Mouse (Mus musculus) v-Abl transformed pro-B cells (cell line): ENCODE measurements around the gene Snx33.

Source experiments
- in situ Hi-C, 2 experiments: fragments of 400-800 bp; cut with MboI; formaldehyde crosslinking; loops; one replicate each; pipeline ENCODE4 v1.15.1; 2025; ENCODE audit not compliant: unreplicated experiment in 2 of 2

Gene Snx33

GRCm38 (mm10) chr9:56928041-56928811, at the start of gene Snx33:
Gene Snx33, minus strand, starts transcription at chr9:56928371.
- in situ Hi-C loops: loop anchor here (5.0 to 25.0 kb wide), 3 partner anchors 204 to 584 kb away; partner anchors contain the start of genes Cox5a (in 1 of the 2), Man2c1 (in 1 of the 2), Ppcdc (in 1 of the 2) and Rpp25 (in 1 of the 2)

DNA sequence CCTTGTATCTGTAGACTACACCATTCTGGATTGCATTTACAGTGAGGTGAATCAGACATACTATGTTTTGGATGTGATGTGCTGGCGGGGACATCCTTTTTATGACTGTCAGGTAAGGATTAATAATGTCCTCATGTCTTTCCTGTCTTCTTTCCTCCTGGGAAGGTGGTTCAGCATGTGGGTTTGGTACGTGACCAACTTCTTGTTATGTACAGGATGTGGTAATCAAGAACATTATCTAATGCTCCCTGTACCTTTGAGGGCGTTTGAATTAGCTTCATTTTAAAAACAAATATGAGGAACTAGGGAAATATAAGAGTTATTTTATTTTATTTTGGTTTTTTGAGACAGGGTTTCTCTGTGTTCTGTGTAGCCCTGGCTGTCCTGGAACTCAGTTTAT, 47.0 kb upstream of the Snx33 start:
- in situ Hi-C loops: no loop called here

DNA sequence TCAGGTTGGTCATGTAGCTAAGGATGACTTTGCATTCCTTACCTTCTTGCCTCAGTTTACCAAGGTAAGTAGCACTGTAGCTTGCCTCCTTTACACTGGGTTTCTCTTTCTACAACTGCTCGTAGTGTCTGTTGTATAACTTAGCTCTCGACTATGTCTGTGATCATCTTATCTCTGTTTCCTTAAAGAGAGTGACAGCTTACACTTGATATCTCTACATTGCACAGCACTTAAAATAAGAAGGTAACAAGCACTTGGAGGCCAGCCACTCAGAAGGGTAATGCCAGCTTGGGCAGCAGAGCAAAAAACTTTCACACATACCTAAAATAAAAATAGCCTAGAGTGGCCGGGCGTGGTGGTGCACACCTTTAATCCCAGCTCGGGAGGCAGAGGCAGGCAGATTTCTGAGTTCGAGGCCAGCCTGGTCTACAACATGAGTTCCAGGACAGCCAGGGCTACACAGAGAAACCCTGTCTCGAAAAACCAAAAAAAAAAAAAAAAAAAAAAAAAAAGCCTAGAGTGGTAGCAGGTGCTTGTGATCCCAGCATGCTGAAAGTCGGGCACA, 45.9 kb upstream of the Snx33 start:
- in situ Hi-C loops: no loop called here

- in situ Hi-C loops: no loop called here
Observed at GRCm38 (mm10) chr9:56970158-56970557, 42.0 kb upstream of the Snx33 start.

DNA sequence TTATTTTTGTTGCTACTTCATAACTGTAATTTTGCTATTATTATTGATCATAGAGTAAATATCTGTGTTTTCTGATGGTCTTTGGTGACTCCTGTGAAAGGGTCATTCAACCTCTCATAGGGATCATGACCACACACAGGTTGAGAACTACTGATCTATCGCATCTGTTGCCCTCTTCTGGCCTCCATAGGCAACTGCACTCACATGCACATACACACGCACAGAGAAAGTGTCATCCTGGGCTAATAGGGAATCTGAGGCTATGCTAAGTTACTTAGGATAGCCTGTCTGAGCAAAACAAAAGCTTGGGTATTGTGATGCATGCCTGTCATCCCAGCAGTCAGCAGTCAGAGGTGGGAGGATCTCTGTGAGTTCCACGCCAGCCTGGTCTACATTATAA, 33.4 kb upstream of the Snx33 start:
- in situ Hi-C loops: no loop called here

DNA sequence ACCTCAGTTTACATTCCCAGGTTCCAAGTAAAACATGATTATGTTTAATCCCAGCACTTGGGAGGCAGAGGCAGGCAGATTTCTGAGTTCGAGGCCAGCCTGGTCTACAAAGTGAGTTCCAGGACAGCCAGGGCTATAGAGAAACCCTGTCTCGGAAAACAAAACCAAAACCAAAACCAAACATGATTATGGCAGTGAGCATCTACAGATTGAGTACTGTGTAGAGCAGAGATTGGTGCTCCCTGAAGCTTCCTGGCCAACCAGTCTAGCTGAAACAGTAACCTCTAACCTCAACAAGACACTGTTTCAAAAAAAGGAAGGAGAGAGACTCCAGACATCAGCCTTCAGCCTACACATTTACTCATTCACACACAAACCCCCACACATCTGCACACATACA, 30.5 kb upstream of the Snx33 start:
- in situ Hi-C loops: no loop called here

- in situ Hi-C loops: no loop called here
Observed at GRCm38 (mm10) chr9:56956966-56957675, 28.9 kb upstream of the Snx33 start.

- in situ Hi-C loops: no loop called here
Observed at GRCm38 (mm10) chr9:56953562-56953961, 25.4 kb upstream of the Snx33 start.

- in situ Hi-C loops: no loop called here
Observed at GRCm38 (mm10) chr9:56950414-56951400, 22.5 kb upstream of the Snx33 start, which contains the start of gene Snupn. Gene Snupn, plus strand, starts transcription at chr9:56950878.

DNA sequence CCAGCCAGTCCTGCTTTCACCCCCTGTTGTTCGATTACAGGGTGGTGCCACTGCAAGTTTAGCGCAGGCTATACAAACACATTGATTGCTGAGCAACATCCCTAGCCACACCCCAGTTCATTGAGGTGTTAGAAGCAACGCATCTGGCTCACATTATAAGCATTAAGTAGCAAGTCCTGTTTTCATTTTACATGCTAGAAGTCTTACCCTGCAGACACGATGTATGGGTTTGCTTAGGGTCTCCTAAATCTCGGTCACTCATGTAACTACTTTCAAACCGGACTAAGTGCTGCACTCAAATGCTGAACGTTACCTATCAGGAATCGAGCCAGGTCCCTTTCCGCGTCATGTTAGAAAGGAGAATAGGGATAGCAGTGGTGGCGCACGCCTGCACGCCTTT, 21.6 kb upstream of the Snx33 start:
- in situ Hi-C loops: loop anchor here (10.0 to 25.0 kb wide), 3 partner anchors 105 to 563 kb away; partner anchors contain the start of genes Cox5a (in 1 of the 2) and Rpp25 (in 1 of the 2)

- in situ Hi-C loops: loop anchor here (10.0 to 25.0 kb wide), 3 partner anchors 106 to 564 kb away; partner anchors contain the start of genes Cox5a (in 1 of the 2) and Rpp25 (in 1 of the 2)
Observed at GRCm38 (mm10) chr9:56948699-56949098, 20.5 kb upstream of the Snx33 start.

DNA sequence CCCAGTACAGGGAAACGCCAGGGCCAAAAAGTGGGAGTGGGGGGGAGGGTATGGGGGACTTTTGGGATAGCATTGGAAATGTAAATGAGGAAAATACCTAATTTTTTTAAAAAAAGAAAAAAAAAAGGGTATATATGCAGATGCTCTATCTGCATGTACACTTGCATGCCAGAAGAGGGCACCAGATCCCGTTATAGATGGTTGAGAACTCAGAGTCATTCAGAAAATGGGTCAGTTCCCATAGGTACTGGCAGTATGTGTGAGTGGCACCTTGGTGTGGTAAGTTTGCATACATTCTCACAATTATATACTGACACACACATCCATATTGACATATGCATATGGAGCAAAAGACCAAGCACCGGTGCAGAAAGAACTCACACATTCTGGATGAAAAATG, 19.3 kb upstream of the Snx33 start:
- in situ Hi-C loops: loop anchor here (10.0 to 25.0 kb wide), 3 partner anchors 107 to 565 kb away; partner anchors contain the start of genes Cox5a (in 1 of the 2) and Rpp25 (in 1 of the 2)

DNA sequence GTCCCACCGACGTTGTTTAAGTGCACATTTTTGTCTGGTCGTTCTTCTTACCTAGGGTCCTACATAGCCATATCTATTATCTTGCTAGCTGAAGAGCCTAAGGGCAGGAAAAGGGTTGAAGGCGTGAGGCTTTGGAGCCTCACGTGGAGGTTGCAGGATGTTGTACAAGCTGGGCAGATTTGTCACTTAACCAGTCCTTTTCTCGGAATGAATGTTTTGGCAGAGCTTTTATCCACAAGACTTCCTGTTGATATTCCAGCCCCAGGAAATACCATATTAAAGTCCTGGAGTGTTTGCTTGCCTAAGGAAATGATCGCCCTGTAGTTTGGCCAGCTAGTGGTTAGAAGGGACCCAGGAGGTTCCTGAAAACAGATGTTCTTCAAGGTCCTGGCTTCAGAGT, 10.2 kb upstream of the Snx33 start:
- in situ Hi-C loops: loop anchor here in 1 of 2 experiments (5.0 to 25.0 kb wide), 2 partner anchors 194 to 574 kb away; partner anchors contain the start of genes Cox5a, Man2c1 and Rpp25

DNA sequence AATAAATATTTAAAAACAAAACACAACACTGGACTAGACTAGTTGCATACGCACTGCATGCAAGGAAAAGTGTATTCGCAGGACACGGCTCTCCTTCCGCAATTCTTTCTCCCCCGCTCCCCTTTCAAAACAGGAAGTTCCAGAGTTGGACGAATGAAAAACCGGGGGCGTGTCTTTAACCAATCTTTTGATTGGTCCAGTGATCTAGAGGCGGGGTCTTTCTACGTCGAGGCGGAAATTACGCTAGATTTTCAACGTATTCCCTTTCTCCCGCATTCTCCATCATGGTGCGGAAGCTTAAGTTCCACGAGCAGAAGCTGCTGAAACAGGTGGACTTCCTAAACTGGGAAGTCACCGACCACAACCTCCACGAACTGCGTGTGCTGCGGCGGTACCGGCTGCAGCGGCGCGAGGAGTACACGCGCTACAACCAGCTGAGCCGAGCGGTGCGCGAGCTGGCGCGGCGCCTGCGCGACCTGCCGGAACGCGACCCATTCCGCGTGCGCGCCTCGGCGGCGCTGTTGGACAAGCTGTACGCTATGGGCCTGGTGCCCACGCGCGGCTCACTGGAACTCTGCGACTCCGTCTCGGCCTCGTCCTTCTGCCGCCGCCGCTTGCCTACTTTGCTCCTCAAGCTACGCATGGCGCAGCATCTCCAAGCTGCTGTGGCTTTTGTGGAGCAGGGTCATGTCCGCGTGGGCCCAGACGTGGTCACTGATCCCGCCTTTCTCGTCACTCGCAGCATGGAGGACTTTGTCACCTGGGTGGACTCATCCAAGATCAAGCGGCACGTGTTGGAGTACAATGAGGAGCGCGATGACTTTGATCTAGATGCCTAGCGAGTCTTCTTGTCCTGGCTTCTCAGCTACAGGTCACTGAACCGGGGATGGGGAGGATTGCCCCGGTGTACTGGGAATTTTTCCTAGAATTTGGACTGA, 9.3 kb upstream of the Snx33 start, which contains the start of gene Imp3:
Imp3 (plus strand) TSS at position 253 of the 938 bp plus-strand sequence.
- in situ Hi-C loops: loop anchor here in 1 of 2 experiments (5.0 to 25.0 kb wide), 2 partner anchors 195 to 575 kb away; partner anchors contain the start of genes Cox5a, Man2c1 and Rpp25

DNA sequence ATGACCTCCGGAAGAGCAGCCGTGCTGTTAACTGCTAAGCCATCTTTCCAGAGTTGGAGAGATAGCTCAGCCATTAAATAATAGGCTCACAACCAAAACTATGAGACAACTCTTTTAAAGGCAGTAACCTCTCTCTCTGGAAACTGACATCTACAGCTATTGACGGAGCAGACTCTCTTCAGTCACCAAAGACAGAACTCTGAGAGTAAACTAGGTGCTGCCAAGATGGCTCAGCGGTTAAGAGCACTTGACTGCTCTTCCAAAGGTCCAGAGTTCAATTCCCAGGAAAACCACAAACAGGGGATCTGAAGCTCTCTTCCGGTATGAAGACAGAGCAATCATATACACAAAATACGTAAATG, 8.7 kb upstream of the Snx33 start:
- in situ Hi-C loops: loop anchor here in 1 of 2 experiments (5.0 to 25.0 kb wide), 2 partner anchors 195 to 575 kb away; partner anchors contain the start of genes Cox5a, Man2c1 and Rpp25

DNA sequence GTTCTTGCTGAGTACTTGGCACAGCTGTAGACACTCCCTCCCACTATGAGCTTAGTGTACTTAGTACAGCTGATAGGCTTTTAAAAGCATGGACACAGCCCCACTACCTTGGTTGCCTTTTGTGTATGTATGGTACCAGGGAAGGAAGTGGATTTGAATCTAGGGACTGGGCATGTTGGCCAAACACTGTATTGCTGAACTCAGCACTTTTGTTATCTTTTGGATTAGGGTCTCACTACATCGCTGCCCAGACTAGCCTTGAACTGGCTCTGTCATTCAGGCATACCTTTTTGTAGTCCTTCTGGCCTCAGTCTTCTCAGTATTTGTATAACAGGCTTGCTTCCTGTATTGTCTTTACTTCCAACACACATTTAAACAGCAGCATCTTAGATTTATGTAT, 2.4 kb upstream of the Snx33 start:
- in situ Hi-C loops: loop anchor here in 1 of 2 experiments (25.0 kb wide), 1 partner anchor 582 kb away; the partner anchor contains the start of genes Cox5a and Rpp25

- in situ Hi-C loops: loop anchor here (5.0 to 25.0 kb wide), 3 partner anchors 203 to 583 kb away; partner anchors contain the start of genes Cox5a (in 1 of the 2), Man2c1 (in 1 of the 2), Ppcdc (in 1 of the 2) and Rpp25 (in 1 of the 2)
Observed at GRCm38 (mm10) chr9:56929496-56929895, 1.3 kb upstream of the Snx33 start.
